Mouse (Mus musculus): ENCODE results near the gene Crat. TPM values are rescaled to one million over a fixed set of nuclear protein-coding genes. Genes with fewer than 3 reads are reported as not detected.

Crat gene
- polyA plus RNA-seq, 1 experiment from 2014 or later = 30.0 TPM

DNA sequence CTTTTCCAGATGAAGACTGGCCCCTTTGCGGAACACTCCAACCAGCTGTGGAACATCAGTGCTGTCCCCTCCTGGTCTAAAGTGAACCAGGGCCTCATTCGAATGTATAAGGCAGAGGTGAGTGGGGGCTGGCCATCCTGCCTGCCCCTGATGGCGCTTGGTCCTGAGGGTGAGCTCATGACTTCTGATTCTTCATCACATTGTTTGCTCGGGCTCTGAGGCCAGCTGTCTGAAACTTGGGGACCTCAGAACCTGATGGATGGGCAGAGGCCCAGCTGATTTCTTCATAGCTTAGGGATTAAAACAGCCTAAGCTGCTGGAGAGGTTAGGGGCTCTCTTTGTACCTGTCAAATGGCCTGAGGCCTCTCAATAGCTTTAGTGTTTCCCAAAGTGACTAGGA is 27.7 kb upstream of the Crat start:
- H3K4me1 ChIP-seq (ENCODE audit: control insufficient read depth, insufficient read depth, low read length) = peaks cover 65% of the 10 kb centered on the region
- peak overlapping the region; percentile 34 for H3K9ac ChIP-seq (replicated peaks; ENCODE audit: low read depth, low read length)
- peaks cover 51% of the 10 kb centered on the region for H3K36me3 ChIP-seq (ENCODE audit: control insufficient read depth, insufficient read depth, low read length)
- peak overlapping the region; percentile 16 for H3K4me3 ChIP-seq (ENCODE audit: low read depth, low read length)
- H3K27me3 ChIP-seq (ENCODE audit: control insufficient read depth, insufficient read depth, low read length) = no peaks in the 10 kb centered on the region
- WGBS = 26% methylated on average over 4 of the region's 4 CpGs
- H3K9me3 ChIP-seq (ENCODE audit: control insufficient read depth, low read depth, low read length) = no peaks in the 10 kb centered on the region
- peak overlapping the region; percentile 100 for H3K27ac ChIP-seq (ENCODE audit: low read length)
- peak overlapping the region; percentile 74 for H3K4me2 ChIP-seq (replicated peaks; ENCODE audit: low read depth, low read length)
- ATAC-seq (ENCODE audit: insufficient number of reproducible peaks, insufficient read depth, low FRiP score, low read depth) = no peak

DNA sequence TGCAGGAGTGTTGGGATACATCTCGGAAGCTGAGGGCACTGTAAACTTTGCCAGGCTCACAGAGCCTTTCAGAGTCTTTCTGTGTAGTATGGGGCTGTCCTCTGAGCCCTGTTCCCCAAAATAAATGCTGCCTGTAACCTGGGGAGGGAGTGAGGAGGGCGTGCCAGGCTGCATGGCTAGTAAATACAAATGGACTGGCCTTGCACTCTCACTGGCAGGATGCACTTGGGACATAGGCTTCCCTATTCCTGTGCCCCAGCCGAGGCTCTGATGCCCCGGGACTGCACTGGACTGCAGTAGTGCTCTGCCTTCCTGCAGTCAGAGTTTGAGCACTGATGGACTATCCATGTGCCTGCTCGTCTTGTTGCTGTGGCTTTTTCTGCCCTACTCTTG is 26.9 kb upstream of the Crat start:
- Histone ChIP-seq H3K27ac (ENCODE audit: low read length) (peak overlapping the region; percentile 100), H3K27me3 (ENCODE audit: control insufficient read depth, insufficient read depth, low read length) (no peaks in the 10 kb centered on the region), H3K36me3 (ENCODE audit: control insufficient read depth, insufficient read depth, low read length) (peaks cover 51% of the 10 kb centered on the region), H3K4me1 (ENCODE audit: control insufficient read depth, insufficient read depth, low read length) (peaks cover 65% of the 10 kb centered on the region), H3K4me3 (ENCODE audit: low read depth, low read length) (peak overlapping the region; percentile 16), H3K9ac (replicated peaks; ENCODE audit: low read depth, low read length) (peak overlapping the region; percentile 34), H3K9me3 (ENCODE audit: control insufficient read depth, low read depth, low read length) (no peaks in the 10 kb centered on the region), H3K4me2 (replicated peaks; ENCODE audit: low read depth, low read length) (peak overlapping the region; percentile 74)
- 32% methylated on average over 5 of the region's 5 CpGs for WGBS
- ATAC-seq (ENCODE audit: insufficient number of reproducible peaks, insufficient read depth, low FRiP score, low read depth) = no peak

DNA sequence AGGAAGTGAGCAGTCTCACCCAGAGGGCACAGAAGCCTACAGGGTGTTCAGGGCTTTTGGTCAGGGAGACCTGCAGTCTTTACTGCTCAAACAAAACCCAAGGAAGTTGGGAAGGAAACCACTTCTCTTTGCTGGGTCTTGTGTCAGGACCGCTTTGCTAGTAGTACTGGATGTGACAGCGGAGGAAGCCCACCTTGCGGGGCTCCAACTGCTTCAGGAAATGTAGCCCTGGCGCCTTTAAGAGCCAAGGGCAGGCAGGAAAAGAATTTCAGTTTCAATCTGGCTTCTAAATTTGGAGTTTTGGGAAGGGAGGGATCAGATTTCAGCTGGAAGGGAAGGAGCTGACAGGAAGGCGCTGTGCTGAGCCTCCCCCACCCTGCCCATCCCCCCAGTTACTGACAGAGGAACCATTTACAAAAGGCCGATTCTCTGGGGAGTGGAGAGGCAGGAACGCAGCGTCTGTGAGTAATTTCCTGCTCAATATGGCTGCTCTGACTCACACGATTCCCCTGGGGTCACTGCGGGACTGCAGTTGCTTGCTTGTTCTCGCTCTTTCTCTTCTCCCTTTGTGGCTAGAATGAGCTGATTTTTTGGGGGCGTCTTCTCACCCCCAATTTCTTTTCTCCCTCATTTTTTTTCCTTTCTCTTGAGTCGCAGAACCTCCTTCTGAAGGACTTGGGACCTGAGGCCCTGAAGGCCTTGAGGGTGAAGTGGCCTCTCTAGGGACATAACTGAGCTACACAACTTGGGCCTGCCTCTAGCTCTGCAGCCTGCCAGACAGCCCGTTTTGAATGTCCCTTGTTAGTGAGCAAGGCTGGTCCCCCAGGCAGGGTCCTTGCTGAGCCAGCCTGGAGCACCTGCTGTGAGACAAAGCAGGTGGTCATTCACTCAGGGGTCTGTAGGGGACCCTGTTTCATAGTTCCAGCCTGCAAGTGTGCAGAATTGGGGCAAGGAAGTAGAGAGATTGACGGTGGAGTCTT is 26.2 kb upstream of the Crat start:
- H3K4me1 ChIP-seq (ENCODE audit: control insufficient read depth, insufficient read depth, low read length) = peaks cover 65% of the 10 kb centered on the region
- peaks cover 45% of the 10 kb centered on the region for H3K36me3 ChIP-seq (ENCODE audit: control insufficient read depth, insufficient read depth, low read length)
- peak; percentile 62 for ATAC-seq (ENCODE audit: insufficient number of reproducible peaks, insufficient read depth, low FRiP score, low read depth)
- no peaks in the 10 kb centered on the region for H3K27me3 ChIP-seq (ENCODE audit: control insufficient read depth, insufficient read depth, low read length)
- 5% methylated on average over 15 of the region's 15 CpGs for WGBS
- H3K9me3 ChIP-seq (ENCODE audit: control insufficient read depth, low read depth, low read length) = no peaks in the 10 kb centered on the region
- peak overlapping the region; percentile 34 for H3K9ac ChIP-seq (replicated peaks; ENCODE audit: low read depth, low read length)
- peak overlapping the region; percentile 100 for H3K27ac ChIP-seq (ENCODE audit: low read length)
- peak overlapping the region; percentile 16 for H3K4me3 ChIP-seq (ENCODE audit: low read depth, low read length)
- peak overlapping the region; percentile 74 for H3K4me2 ChIP-seq (replicated peaks; ENCODE audit: low read depth, low read length)

DNA sequence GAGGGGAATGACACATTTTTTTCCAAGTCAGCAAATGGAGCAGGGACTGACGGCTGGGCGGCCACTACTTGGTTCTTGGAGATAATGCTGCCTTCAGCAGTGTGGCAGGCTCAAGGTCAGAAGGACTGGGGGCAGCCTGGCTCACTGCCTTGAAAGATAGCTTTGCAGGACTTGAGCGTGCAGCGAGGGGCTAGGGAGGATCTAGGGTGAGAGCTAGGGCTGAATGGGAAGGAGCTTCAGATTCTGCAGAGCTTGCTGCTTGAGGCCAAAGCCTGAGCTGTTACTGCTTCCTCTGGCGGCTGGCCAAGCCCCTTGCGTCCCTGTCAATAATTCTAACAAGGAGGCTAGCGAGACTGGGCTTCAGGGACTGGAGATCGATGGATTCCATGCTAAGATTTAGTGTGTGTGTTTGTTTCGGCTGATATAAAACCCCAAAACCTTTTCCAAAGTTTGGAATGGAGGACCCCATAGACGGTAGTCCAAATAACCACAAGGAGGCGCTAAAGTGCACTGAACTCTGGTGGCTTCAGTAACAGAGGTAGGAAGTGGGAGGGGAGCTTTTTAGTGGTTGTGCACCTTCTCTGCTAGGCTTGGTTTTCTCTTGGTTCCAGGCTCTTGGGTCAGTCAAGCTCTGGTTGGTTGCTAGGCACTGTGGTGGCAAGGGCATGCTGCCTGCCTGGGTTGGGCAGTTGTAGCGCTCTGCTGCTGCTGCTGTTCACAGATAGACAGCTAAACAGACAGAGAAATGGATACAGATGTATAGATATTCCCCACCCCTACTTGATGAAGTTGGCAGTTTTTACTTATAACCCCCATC is 25.3 kb upstream of the Crat start:
- Histone ChIP-seq H3K9ac (replicated peaks; ENCODE audit: low read depth, low read length) (no peak overlapping the region; the same call in 1 of the 2 replicates), H3K27ac (ENCODE audit: low read length) (peak overlapping the region; percentile 100), H3K4me1 (ENCODE audit: control insufficient read depth, insufficient read depth, low read length) (peaks cover 62% of the 10 kb centered on the region), H3K27me3 (ENCODE audit: control insufficient read depth, insufficient read depth, low read length) (no peaks in the 10 kb centered on the region), H3K9me3 (ENCODE audit: control insufficient read depth, low read depth, low read length) (no peaks in the 10 kb centered on the region), H3K36me3 (ENCODE audit: control insufficient read depth, insufficient read depth, low read length) (peaks cover 38% of the 10 kb centered on the region), H3K4me2 (replicated peaks; ENCODE audit: low read depth, low read length) (peak overlapping the region; percentile 74), H3K4me3 (ENCODE audit: low read depth, low read length) (no peak overlapping the region)
- ATAC-seq (ENCODE audit: insufficient number of reproducible peaks, insufficient read depth, low FRiP score, low read depth) = peak; percentile 38
- 9% methylated on average over 12 of the region's 12 CpGs for WGBS

DNA sequence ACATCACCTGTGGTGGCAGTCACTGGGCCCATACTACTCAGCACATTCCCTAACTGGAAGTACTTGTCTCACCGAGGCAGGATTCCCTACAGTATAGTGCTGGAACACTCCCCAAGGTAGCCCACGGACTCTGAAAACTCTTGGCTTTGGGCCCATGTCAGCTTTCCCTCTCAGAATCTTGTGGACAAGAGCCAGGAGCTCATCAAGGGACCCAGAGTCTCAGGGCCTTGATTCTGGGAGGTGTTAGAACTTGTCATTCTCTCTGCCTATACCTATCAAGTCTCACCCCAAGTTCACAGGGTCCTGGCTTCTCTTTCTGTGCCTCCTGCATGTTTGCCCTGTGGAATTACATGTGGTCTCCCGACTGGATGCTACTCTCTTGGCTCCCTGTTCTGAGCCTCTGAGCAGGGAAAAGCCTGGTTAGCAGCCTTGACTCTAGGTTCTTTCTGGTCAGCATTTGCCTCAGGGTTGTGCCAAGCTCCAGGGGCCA is 24.6 kb upstream of the Crat start:
- Histone ChIP-seq H3K9me3 (ENCODE audit: control insufficient read depth, low read depth, low read length) (no peaks in the 10 kb centered on the region), H3K27me3 (ENCODE audit: control insufficient read depth, insufficient read depth, low read length) (no peaks in the 10 kb centered on the region), H3K27ac (ENCODE audit: low read length) (peak overlapping the region; percentile 100), H3K4me2 (replicated peaks; ENCODE audit: low read depth, low read length) (no peak overlapping the region), H3K36me3 (ENCODE audit: control insufficient read depth, insufficient read depth, low read length) (peaks cover 36% of the 10 kb centered on the region), H3K4me3 (ENCODE audit: low read depth, low read length) (no peak overlapping the region), H3K9ac (replicated peaks; ENCODE audit: low read depth, low read length) (no peak overlapping the region), H3K4me1 (ENCODE audit: control insufficient read depth, insufficient read depth, low read length) (peaks cover 56% of the 10 kb centered on the region)
- 29% methylated on average over 3 of the region's 3 CpGs for WGBS
- no peak for ATAC-seq (ENCODE audit: insufficient number of reproducible peaks, insufficient read depth, low FRiP score, low read depth)

DNA sequence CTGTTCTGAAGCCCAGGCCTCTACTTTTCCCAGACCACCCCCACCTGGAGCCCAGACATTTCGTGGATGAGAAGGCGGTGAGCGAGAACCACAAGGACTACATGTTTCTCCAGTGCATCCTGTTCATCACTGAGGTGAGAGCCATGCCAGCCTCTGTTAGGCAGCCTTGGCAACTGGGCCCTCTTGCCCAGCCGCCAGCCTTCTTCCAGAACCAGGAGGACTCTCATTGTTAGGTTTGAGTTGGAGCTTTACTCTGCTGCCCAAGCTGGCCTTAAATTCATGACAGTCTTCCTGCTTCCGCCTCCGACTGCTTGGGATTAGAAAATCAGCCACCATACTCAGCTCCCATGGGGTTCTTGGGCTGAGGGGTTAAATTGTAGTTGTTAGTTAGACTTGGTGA is 24.0 kb upstream of the Crat start:
- Histone ChIP-seq H3K27ac (ENCODE audit: low read length) (peak overlapping the region; percentile 100; the same call in 1 of the 2 replicates), H3K27me3 (ENCODE audit: control insufficient read depth, insufficient read depth, low read length) (no peaks in the 10 kb centered on the region), H3K4me2 (replicated peaks; ENCODE audit: low read depth, low read length) (no peak overlapping the region), H3K4me1 (ENCODE audit: control insufficient read depth, insufficient read depth, low read length) (peaks cover 50% of the 10 kb centered on the region), H3K9me3 (ENCODE audit: control insufficient read depth, low read depth, low read length) (no peaks in the 10 kb centered on the region), H3K9ac (replicated peaks; ENCODE audit: low read depth, low read length) (no peak overlapping the region), H3K36me3 (ENCODE audit: control insufficient read depth, insufficient read depth, low read length) (peaks cover 34% of the 10 kb centered on the region), H3K4me3 (ENCODE audit: low read depth, low read length) (no peak overlapping the region)
- ATAC-seq (ENCODE audit: insufficient number of reproducible peaks, insufficient read depth, low FRiP score, low read depth) = no peak
- 96% methylated on average over 6 of the region's 6 CpGs for WGBS

DNA sequence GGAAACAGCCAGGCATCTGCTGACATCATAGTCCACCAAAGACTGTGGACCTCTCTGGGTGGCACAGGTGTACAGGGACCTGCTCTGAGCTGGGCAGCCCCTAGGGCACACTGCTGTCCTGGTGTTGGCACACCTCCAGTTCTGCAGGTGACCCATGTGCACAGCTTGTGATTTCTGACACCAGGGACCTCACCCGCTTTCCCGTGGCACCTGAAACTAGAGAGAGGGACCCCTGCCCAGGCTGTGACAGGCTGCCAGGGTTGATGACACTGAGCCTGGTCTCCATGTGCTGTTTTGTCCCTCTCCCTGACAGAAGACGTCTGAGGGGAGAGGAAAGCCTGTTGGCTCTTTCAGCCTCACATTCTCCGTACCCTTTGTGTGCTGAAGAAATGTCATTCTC is 22.2 kb upstream of the Crat start:
- no peak overlapping the region for H3K4me2 ChIP-seq (replicated peaks; ENCODE audit: low read depth, low read length)
- H3K9me3 ChIP-seq (ENCODE audit: control insufficient read depth, low read depth, low read length) = no peaks in the 10 kb centered on the region
- H3K27ac ChIP-seq (ENCODE audit: low read length) = no peak overlapping the region
- H3K4me3 ChIP-seq (ENCODE audit: low read depth, low read length) = no peak overlapping the region
- WGBS = 94% methylated on average over 4 of the region's 4 CpGs
- H3K27me3 ChIP-seq (ENCODE audit: control insufficient read depth, insufficient read depth, low read length) = no peaks in the 10 kb centered on the region
- H3K9ac ChIP-seq (replicated peaks; ENCODE audit: low read depth, low read length) = 0 out of 2 replicates have a peak overlapping the region, but pooled peaks have one; percentile 10
- no peak for ATAC-seq (ENCODE audit: insufficient number of reproducible peaks, insufficient read depth, low FRiP score, low read depth)
- H3K36me3 ChIP-seq (ENCODE audit: control insufficient read depth, insufficient read depth, low read length) = peaks cover 37% of the 10 kb centered on the region
- H3K4me1 ChIP-seq (ENCODE audit: control insufficient read depth, insufficient read depth, low read length) = peaks cover 32% of the 10 kb centered on the region

DNA sequence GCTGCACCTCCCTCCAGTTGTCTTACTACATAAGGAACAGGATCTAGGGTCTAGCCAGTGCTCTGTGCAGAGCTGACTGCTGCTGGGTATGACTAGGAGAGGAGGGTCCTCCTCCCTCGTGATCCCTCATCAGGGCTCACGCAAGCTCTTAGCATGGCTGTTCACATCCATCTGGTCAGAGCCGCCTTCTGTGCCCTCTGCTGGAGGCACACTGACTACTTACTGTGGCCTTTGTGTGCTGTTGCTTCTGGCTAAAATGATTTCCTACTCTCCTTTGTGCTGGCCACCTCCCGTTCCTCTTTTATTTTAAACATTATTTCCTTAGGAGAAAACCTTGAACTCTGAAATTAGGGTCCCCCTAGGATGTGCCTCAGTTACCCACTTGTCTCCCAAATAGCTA is 21.2 kb upstream of the Crat start:
- H3K4me3 ChIP-seq (ENCODE audit: low read depth, low read length) = no peak overlapping the region
- peaks cover 46% of the 10 kb centered on the region for H3K36me3 ChIP-seq (ENCODE audit: control insufficient read depth, insufficient read depth, low read length)
- H3K9ac ChIP-seq (replicated peaks; ENCODE audit: low read depth, low read length) = no peak overlapping the region
- no peak overlapping the region for H3K4me2 ChIP-seq (replicated peaks; ENCODE audit: low read depth, low read length)
- WGBS = 83% methylated on average over 4 of the region's 4 CpGs
- no peaks in the 10 kb centered on the region for H3K27me3 ChIP-seq (ENCODE audit: control insufficient read depth, insufficient read depth, low read length)
- H3K4me1 ChIP-seq (ENCODE audit: control insufficient read depth, insufficient read depth, low read length) = peaks cover 24% of the 10 kb centered on the region
- H3K27ac ChIP-seq (ENCODE audit: low read length) = no peak overlapping the region
- H3K9me3 ChIP-seq (ENCODE audit: control insufficient read depth, low read depth, low read length) = no peaks in the 10 kb centered on the region
- ATAC-seq (ENCODE audit: insufficient number of reproducible peaks, insufficient read depth, low FRiP score, low read depth) = no peak

Data from stomach, embryonic 14.5 days (tissue).